8 mouse cellular contexts compared by ENCODE assay signal in genomic region chr12:40222251-40223081, GRCm38 (mm10). TPM values are rescaled to one million over a fixed set of nuclear protein-coding genes. Genes with fewer than 3 reads are reported as not detected.
DNase-seq lines count a peak whose midpoint lies in the region; ATAC-seq and TF ChIP-seq lines count a peak whose summit lies in the region.

No protein-coding gene starts in this region.

- POLR2A ChIA-PET in Patski (lab: Charles Lee) = no interaction called here

- peak overlapping the region; percentile 75 for H3K4me3 ChIP-seq in hindbrain, embryonic 12.5 days
- H3K4me3 ChIP-seq in lung, postnatal 0 days (ENCODE audit: low read depth, low read length) = peak overlapping the region; percentile 100

- peak overlapping the region; percentile 69 for H3K4me2 ChIP-seq in hindbrain, embryonic 12.5 days (replicated peaks)
- peak overlapping the region; percentile 70 for H3K4me2 ChIP-seq in lung, postnatal 0 days (replicated peaks; ENCODE audit: low read depth, low read length)

- WGBS in hindbrain, embryonic 12.5 days = under 1% methylated on average over 80 of the region's 81 CpGs
- under 1% methylated on average over 80 of the region's 81 CpGs for WGBS in lung, postnatal 0 days

- no peaks in the 10 kb centered on the region for H3K9me3 ChIP-seq in hindbrain, embryonic 12.5 days (replicated peaks)
- no peaks in the 10 kb centered on the region for H3K9me3 ChIP-seq in lung, postnatal 0 days (ENCODE audit: low read length)

- DNase-seq in Patski (ENCODE audit: low read depth, low spot score) = peak; percentile 82
- DNase-seq in cerebellum, postnatal 10 days = peak; percentile 97 to 98
- DNase-seq in frontal cortex, postnatal 10 days (ENCODE audit: low spot score in 2 of 2) = peak; percentile 94
- peak; percentile 90 to 95 for DNase-seq in layer of hippocampus, postnatal 10 days (ENCODE audit: low spot score in 2 of 2)
- peak; percentile 99 for DNase-seq in lung, postnatal 0 days (ENCODE audit: low spot score)
- peak; percentile 80 for DNase-seq in ovary, postnatal 10 days (ENCODE audit: low spot score)
- DNase-seq in thymus, postnatal 10 days (ENCODE audit: low spot score in 2 of 2) = peak; percentile 84 to 86

- H3K27me3 ChIP-seq in Patski = no peaks in the 10 kb centered on the region
- no peaks in the 10 kb centered on the region for H3K27me3 ChIP-seq in hindbrain, embryonic 12.5 days
- H3K27me3 ChIP-seq in lung, postnatal 0 days (replicated peaks; ENCODE audit: insufficient read depth, low read length) = no peaks in the 10 kb centered on the region

- no peaks in the 10 kb centered on the region for H3K36me3 ChIP-seq in hindbrain, embryonic 12.5 days
- H3K36me3 ChIP-seq in lung, postnatal 0 days (ENCODE audit: insufficient read depth, low read length) = 0 out of 2 replicates have a peak, but pooled peaks cover 3% of the 10 kb centered on the region

- H3K27ac ChIP-seq in hindbrain, embryonic 12.5 days = peak overlapping the region; percentile 94
- peak overlapping the region; percentile 100 for H3K27ac ChIP-seq in lung, postnatal 0 days (ENCODE audit: low read length)

- CTCF ChIA-PET in Patski (lab: Charles Lee) = interaction anchor here (0.6 kb wide), 1 partner anchor 9 kb away, joined by 3 read pairs; no protein-coding TSS in a partner anchor

- H3K4me1 ChIP-seq in hindbrain, embryonic 12.5 days = peaks cover 12% of the 10 kb centered on the region
- H3K4me1 ChIP-seq in lung, postnatal 0 days (ENCODE audit: insufficient read depth, low read depth, low read length) = peaks cover 7% of the 10 kb centered on the region; the same call in 1 of the 2 replicates

- peak overlapping the region; percentile 81 for H3K9ac ChIP-seq in hindbrain, embryonic 12.5 days
- peak overlapping the region; percentile 96 for H3K9ac ChIP-seq in lung, postnatal 0 days (replicated peaks; ENCODE audit: low read depth)

- no peak for TF ChIP-seq CTCF in Patski (IDR thresholded peaks at IDR 0.05)
- TF ChIP-seq CTCF in lung, postnatal 0 days (IDR thresholded peaks at IDR 0.05) = peak; percentile 56

- TF ChIP-seq EP300 in lung, postnatal 0 days (IDR thresholded peaks at IDR 0.05) = no peak

- ATAC-seq in Patski = peak; percentile 87
- ATAC-seq in hindbrain, embryonic 12.5 days (ENCODE audit: low FRiP score) = peak; percentile 96
- peak; percentile 94 for ATAC-seq in lung, postnatal 0 days

- in situ Hi-C loops in Patski (cut with MboI; ENCODE audit: low pct_unique_long_range_greater_than_20kb) = no loop called here

RNA-seq across cellular contexts. Expression of gene Lsmem1, which starts 23.2 kb away (rescaled TPM):
- polyA plus RNA-seq in Patski (2021) = not detected
- polyA plus RNA-seq in hindbrain, embryonic 12.5 days (2016; fragmentation: Nextera tagmentation; extraction: Ambion mirVana) = 0.31 TPM in 1 of 2 replicates, not detected in the other
- under 1 TPM; 0.22 to 0.69 TPM for total RNA-seq in layer of hippocampus, postnatal 10 days (2021)
- polyA plus RNA-seq in lung, postnatal 0 days (2015; fragmentation: Nextera tagmentation; extraction: Ambion mirVana) = 0.16 and 0.38 TPM in 2 replicates

RNA-seq across cellular contexts. Expression of gene Ifrd1, which starts 25.8 kb away (rescaled TPM):
- polyA plus RNA-seq in Patski (2021) = 95.5 TPM
- 150 and 155 TPM in 2 replicates for polyA plus RNA-seq in hindbrain, embryonic 12.5 days (2016; fragmentation: Nextera tagmentation; extraction: Ambion mirVana)
- total RNA-seq in layer of hippocampus, postnatal 10 days (2021) = 100 to 1,000 TPM in 1 of 2 experiments, 10 to 100 TPM in 1; 97.4 to 104 TPM
- 167 and 192 TPM in 2 replicates for polyA plus RNA-seq in lung, postnatal 0 days (2015; fragmentation: Nextera tagmentation; extraction: Ambion mirVana)

Comparison
In these comparisons a context has a peak if more than half of its experiments do, and no peak if none do; other contexts are left out.
1. Peak in every context shown above with its lines: DNase-seq, ATAC-seq, H3K4me3 ChIP-seq and H3K27ac ChIP-seq.